Mouse (Mus musculus) c-Kit-positive CD71-positive TER-119-negative erythroid progenitor cells, embryonic 14.5 days (primary cell): ENCODE data around the gene Ptpn22.

Source experiments
- DNase-seq: peaks from one replicate; pipeline ENCODE4 v3.0.0-alpha.2; 2013; ENCODE audit warnings: low read depth

Gene Ptpn22

GRCm38 (mm10) chr3:103857977-103858563, 1.5 kb upstream of the Ptpn22 start:
- no peak for DNase-seq

GRCm38 (mm10) chr3:103859851-103860391, 326 bp downstream of the Ptpn22 start:
- no peak for DNase-seq

- no peak for DNase-seq
Measured at GRCm38 (mm10) chr3:103862721-103863220, 3.2 kb downstream of the Ptpn22 start.

- DNase-seq = no peak
Measured at GRCm38 (mm10) chr3:103864200-103864599, 4.6 kb downstream of the Ptpn22 start.

GRCm38 (mm10) chr3:103867424-103867971, 7.9 kb downstream of the Ptpn22 start:
- no peak for DNase-seq

- DNase-seq = no peak
Measured at GRCm38 (mm10) chr3:103868008-103868407, 8.4 kb downstream of the Ptpn22 start.

GRCm38 (mm10) chr3:103872663-103873098, 13.1 kb downstream of the Ptpn22 start:
- DNase-seq = no peak

GRCm38 (mm10) chr3:103874329-103874728, 14.7 kb downstream of the Ptpn22 start:
- no peak for DNase-seq

GRCm38 (mm10) chr3:103885946-103886345, 26.4 kb downstream of the Ptpn22 start:
- no peak for DNase-seq

GRCm38 (mm10) chr3:103887581-103887980, 28.0 kb downstream of the Ptpn22 start:
- peak; percentile 57 for DNase-seq

- no peak for DNase-seq
Measured at GRCm38 (mm10) chr3:103893374-103893773, 33.8 kb downstream of the Ptpn22 start.

- peak; percentile 68 for DNase-seq
Measured at GRCm38 (mm10) chr3:103904705-103905104, 45.1 kb downstream of the Ptpn22 start.

GRCm38 (mm10) chr3:103907335-103908030, 47.9 kb downstream of the Ptpn22 start:
- DNase-seq = no peak

GRCm38 (mm10) chr3:103908781-103909180, 49.2 kb downstream of the Ptpn22 start:
- no peak for DNase-seq

GRCm38 (mm10) chr3:103913451-103913961, 53.9 kb downstream of the Ptpn22 start:
- DNase-seq = peak; percentile 51

- peak; percentile 94 for DNase-seq
Measured at GRCm38 (mm10) chr3:103914010-103914669, 54.5 kb downstream of the Ptpn22 start, which contains the start of gene Rsbn1. Gene Rsbn1 (plus strand): TSS chr3:103914120.

GRCm38 (mm10) chr3:103914732-103915508, 55.3 kb downstream of the Ptpn22 start:
- DNase-seq = no peak

GRCm38 (mm10) chr3:103915509-103915896, 55.9 kb downstream of the Ptpn22 start:
- no peak for DNase-seq

GRCm38 (mm10) chr3:103916205-103916838, 56.7 kb downstream of the Ptpn22 start:
- no peak for DNase-seq

- DNase-seq = no peak
Measured at GRCm38 (mm10) chr3:103916839-103917237, 57.2 kb downstream of the Ptpn22 start.

GRCm38 (mm10) chr3:103920094-103920493, 60.5 kb downstream of the Ptpn22 start:
- DNase-seq = no peak
